Mouse (Mus musculus): Measurements from ENCODE around the gene Fbxw4.
"Not testable (repeated sequence)": the region's sequence is repeated elsewhere in the genome, so short reads cannot be mapped to it uniquely, and the experiment has no call there.

Fbxw4 gene

GRCm38 (mm10) chr19:45656810-45657595 lies 3.1 kb downstream of the Fbxw4 start:
- no peak for DNase-seq (ENCODE audit: low read depth, low spot score)

GRCm38 (mm10) chr19:45655870-45656269 lies 4.2 kb downstream of the Fbxw4 start:
- peak; percentile 28 for DNase-seq (ENCODE audit: low read depth, low spot score)

GRCm38 (mm10) chr19:45653986-45654385 lies 6.1 kb downstream of the Fbxw4 start:
- DNase-seq (ENCODE audit: low read depth, low spot score): no peak

GRCm38 (mm10) chr19:45652286-45652988 lies 7.7 kb downstream of the Fbxw4 start:
- DNase-seq (ENCODE audit: low read depth, low spot score): no peak

- no peak for DNase-seq (ENCODE audit: low read depth, low spot score)
Observed at GRCm38 (mm10) chr19:45651524-45651923, 8.6 kb downstream of the Fbxw4 start.

GRCm38 (mm10) chr19:45649776-45650175 lies 10.3 kb downstream of the Fbxw4 start:
- DNase-seq (ENCODE audit: low read depth, low spot score): peak; percentile 96

GRCm38 (mm10) chr19:45648469-45648868 lies 11.6 kb downstream of the Fbxw4 start:
- not testable (repeated sequence) for DNase-seq (ENCODE audit: low read depth, low spot score)

GRCm38 (mm10) chr19:45646866-45647265 lies 13.2 kb downstream of the Fbxw4 start:
- DNase-seq (ENCODE audit: low read depth, low spot score): no peak

- DNase-seq (ENCODE audit: low read depth, low spot score): no peak
Observed at GRCm38 (mm10) chr19:45640691-45641090, 19.4 kb downstream of the Fbxw4 start.

GRCm38 (mm10) chr19:45635960-45636359 lies 24.2 kb downstream of the Fbxw4 start:
- no peak for DNase-seq (ENCODE audit: low read depth, low spot score)

GRCm38 (mm10) chr19:45631584-45631983 lies 28.5 kb downstream of the Fbxw4 start:
- DNase-seq (ENCODE audit: low read depth, low spot score): no peak

- DNase-seq (ENCODE audit: low read depth, low spot score): no peak
Observed at GRCm38 (mm10) chr19:45630953-45631352, 29.2 kb downstream of the Fbxw4 start.

GRCm38 (mm10) chr19:45629219-45629618 lies 30.9 kb downstream of the Fbxw4 start:
- DNase-seq (ENCODE audit: low read depth, low spot score): no peak

- DNase-seq (ENCODE audit: low read depth, low spot score): no peak
Observed at GRCm38 (mm10) chr19:45628649-45629048, 31.5 kb downstream of the Fbxw4 start.

- DNase-seq (ENCODE audit: low read depth, low spot score): no peak
Observed at GRCm38 (mm10) chr19:45627036-45627435, 33.1 kb downstream of the Fbxw4 start.

- DNase-seq (ENCODE audit: low read depth, low spot score): no peak
Observed at GRCm38 (mm10) chr19:45623710-45624109, 36.4 kb downstream of the Fbxw4 start.

GRCm38 (mm10) chr19:45622144-45622543 lies 38.0 kb downstream of the Fbxw4 start:
- DNase-seq (ENCODE audit: low read depth, low spot score): peak; percentile 56

- no peak for DNase-seq (ENCODE audit: low read depth, low spot score)
Observed at GRCm38 (mm10) chr19:45621061-45621460, 39.1 kb downstream of the Fbxw4 start.

GRCm38 (mm10) chr19:45619744-45620501 lies 40.2 kb downstream of the Fbxw4 start:
- no peak for DNase-seq (ENCODE audit: low read depth, low spot score)

- DNase-seq (ENCODE audit: low read depth, low spot score): no peak
Observed at GRCm38 (mm10) chr19:45618184-45618583, 41.9 kb downstream of the Fbxw4 start.

GRCm38 (mm10) chr19:45616735-45617134 lies 43.4 kb downstream of the Fbxw4 start:
- no peak for DNase-seq (ENCODE audit: low read depth, low spot score)

- no peak for DNase-seq (ENCODE audit: low read depth, low spot score)
Observed at GRCm38 (mm10) chr19:45616214-45616518, 43.9 kb downstream of the Fbxw4 start.

Measured in R1 (cell line).